8 mouse cellular contexts compared by ENCODE assay signal in genomic region chr2:104410963-104411545, GRCm38 (mm10). TPM values are rescaled to one million over a fixed set of nuclear protein-coding genes. Genes with fewer than 3 reads are reported as not detected.
DNase-seq lines count a peak whose midpoint lies in the region; ATAC-seq and TF ChIP-seq lines count a peak whose summit lies in the region.

Gene D430041D05Rik (minus strand): TSS chr2:104411013.

- no peak for ATAC-seq in forebrain, embryonic 16.5 days
- ATAC-seq in limb, embryonic 13.5 days (ENCODE audit: low FRiP score, low read depth) = no peak

- no peak for TF ChIP-seq CTCF in kidney, adult 2 months (conservative IDR thresholded peaks at IDR 0.05; ENCODE audit: insufficient read depth, insufficient read length, low read depth, low read length)

- WGBS in kidney, adult 2 months = 56% methylated on average over 4 of the region's 4 CpGs
- WGBS in forebrain, embryonic 16.5 days = 55% methylated on average over 4 of the region's 4 CpGs
- 46% methylated on average over 4 of the region's 4 CpGs for WGBS in limb, embryonic 13.5 days

- no peaks in the 10 kb centered on the region for H3K4me1 ChIP-seq in kidney, adult 2 months (ENCODE audit: control insufficient read depth, insufficient read depth, low read length)
- peaks cover 31% of the 10 kb centered on the region for H3K4me1 ChIP-seq in forebrain, embryonic 16.5 days (replicated peaks; ENCODE audit: control insufficient read depth, insufficient read depth, low read length)
- H3K4me1 ChIP-seq in limb, embryonic 13.5 days = peaks cover 18% of the 10 kb centered on the region

- H3K9ac ChIP-seq in forebrain, embryonic 16.5 days (replicated peaks; ENCODE audit: low read depth, low read length) = peak within 1 kb of the TSS; percentile 91
- peak within 1 kb of the TSS; percentile 75 for H3K9ac ChIP-seq in limb, embryonic 13.5 days

- no peaks in the 10 kb centered on the region for H3K36me3 ChIP-seq in kidney, adult 2 months (ENCODE audit: control insufficient read depth, insufficient read depth, low read length)
- H3K36me3 ChIP-seq in forebrain, embryonic 16.5 days (ENCODE audit: control insufficient read depth, insufficient read depth) = no peaks in the 10 kb centered on the region
- no peaks in the 10 kb centered on the region for H3K36me3 ChIP-seq in limb, embryonic 13.5 days

- no peak within 1 kb of the TSS for H3K27ac ChIP-seq in kidney, adult 2 months (ENCODE audit: insufficient read depth, low read depth, low read length)
- peak within 1 kb of the TSS; percentile 90 for H3K27ac ChIP-seq in forebrain, embryonic 16.5 days (ENCODE audit: low read length)
- no peak within 1 kb of the TSS for H3K27ac ChIP-seq in limb, embryonic 13.5 days

- no peak for TF ChIP-seq POLR2A in kidney, adult 2 months (IDR thresholded peaks at IDR 0.05; ENCODE audit: low read depth, low read length)

- DNase-seq in kidney, adult 2 months = no peak
- no peak for DNase-seq in kidney, adult 9 months
- DNase-seq in cerebellum, adult 9-10 months = peak; percentile 67
- no peak for DNase-seq in MN1 (ENCODE audit: low spot score)
- DNase-seq in urinary bladder, adult 2 months (ENCODE audit: low spot score) = no peak
- no peak for DNase-seq in right cerebral cortex, adult 2 months (ENCODE audit: low spot score in 2 of 2)

- H3K9me3 ChIP-seq in forebrain, embryonic 16.5 days (ENCODE audit: control insufficient read depth, low read length) = no peaks in the 10 kb centered on the region
- no peaks in the 10 kb centered on the region for H3K9me3 ChIP-seq in limb, embryonic 13.5 days

- H3K4me3 ChIP-seq in kidney, adult 2 months (ENCODE audit: insufficient read depth, low read depth, low read length) = peak within 1 kb of the TSS; percentile 50
- H3K4me3 ChIP-seq in forebrain, embryonic 16.5 days (replicated peaks; ENCODE audit: low read length) = peak within 1 kb of the TSS; percentile 78
- H3K4me3 ChIP-seq in limb, embryonic 13.5 days = peak within 1 kb of the TSS; percentile 68

- H3K27me3 ChIP-seq in kidney, adult 2 months (replicated peaks; ENCODE audit: control insufficient read depth, insufficient read depth, low read length) = peaks cover 2% of the 10 kb centered on the region; the same call in 1 of the 2 replicates
- H3K27me3 ChIP-seq in forebrain, embryonic 16.5 days (replicated peaks; ENCODE audit: control insufficient read depth, insufficient read depth, low read length) = no peaks in the 10 kb centered on the region; the same call in 1 of the 2 replicates
- peaks cover 79% of the 10 kb centered on the region for H3K27me3 ChIP-seq in limb, embryonic 13.5 days

- peak within 1 kb of the TSS; percentile 65 for H3K4me2 ChIP-seq in forebrain, embryonic 16.5 days (ENCODE audit: low read length)
- H3K4me2 ChIP-seq in limb, embryonic 13.5 days (replicated peaks) = peak within 1 kb of the TSS; percentile 100

RNA-seq across cellular contexts. Expression of gene D430041D05Rik, which starts in this region (rescaled TPM):
- 0.02 and 0.07 TPM in 2 replicates for polyA plus RNA-seq in kidney, adult 2 months (2012; rRNA removed)
- 13.7 and 14.9 TPM in 2 replicates for polyA plus RNA-seq in forebrain, embryonic 16.5 days (2015; fragmentation: Nextera tagmentation; extraction: Ambion mirVana)
- 0.94 and 0.97 TPM in 2 replicates for polyA plus RNA-seq in limb, embryonic 13.5 days (2015; fragmentation: Nextera tagmentation; extraction: Ambion mirVana)
- polyA plus RNA-seq in urinary bladder, adult 2 months (2012; rRNA removed) = 0.06 TPM in 2 replicates
